Mouse (Mus musculus) embryonic fibroblast, embryonic 13.5 days (primary cell): ENCODE measurements around the gene Olfr575.

Source experiments
- CTCF ChIP-seq: IDR thresholded peaks from 2 replicates; pipeline ENCODE4 v1.5.1; 2011; ENCODE audit warnings: mild to moderate bottlenecking, control low read depth, low read length, moderate library complexity, borderline replicate concordance; ENCODE audit not compliant: insufficient read depth
- POLR2A ChIP-seq: IDR thresholded peaks from 2 replicates; pipeline ENCODE4 v1.6.1; 2011; ENCODE audit warnings: low read depth, mild to moderate bottlenecking, control low read depth, low read length, moderate library complexity

GRCm38 (mm10) chr7:102919632-102920031, 38.9 kb downstream of the Olfr575 start:
- TF ChIP-seq CTCF (no peak), POLR2A (no peak)
